Mouse (Mus musculus): ENCODE results near the gene Lcmt2.
A peak's percentile ranks its signal among the peaks of the same experiment; 100 is the strongest.

Gene Lcmt2

DNA sequence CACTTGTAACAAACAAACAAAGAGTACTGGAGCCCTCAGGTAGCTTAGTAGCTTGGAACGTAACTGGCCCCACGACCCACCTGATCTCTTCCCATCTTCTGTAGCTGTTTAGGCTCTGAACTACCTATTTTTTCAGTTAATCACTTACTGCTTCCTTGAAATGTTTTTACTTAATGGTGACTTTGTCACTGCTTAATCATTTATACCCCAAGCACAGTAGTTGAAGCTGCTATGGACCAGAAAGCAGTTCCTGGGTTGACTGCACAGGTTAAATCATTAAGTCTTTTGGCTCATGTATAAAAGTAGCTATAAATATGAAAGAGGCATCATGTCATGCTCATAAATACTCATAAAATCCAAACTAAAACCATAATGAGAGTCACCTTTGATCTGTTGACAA is 25.0 kb downstream of the Lcmt2 start:
- DNase-seq (ENCODE audit: low spot score): no peak

DNA sequence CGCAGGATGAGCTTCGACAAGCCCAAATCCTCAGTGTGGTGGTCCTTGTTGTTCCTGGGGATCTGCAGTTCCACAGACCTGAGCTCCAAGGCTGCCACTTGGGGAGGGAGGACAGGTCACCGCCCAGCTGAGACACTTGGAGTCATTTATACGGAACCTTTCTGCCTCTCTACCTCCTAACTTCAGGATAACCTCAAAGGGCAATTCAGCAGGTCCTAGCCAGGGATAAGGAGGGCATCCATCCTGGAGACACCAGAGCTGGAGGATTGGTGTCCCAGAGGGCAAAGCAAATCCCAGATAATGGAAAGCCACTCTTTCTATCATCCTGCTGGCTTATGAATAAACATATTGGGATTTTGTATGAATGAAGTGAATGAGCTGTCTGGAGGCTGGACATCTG is 30.8 kb downstream of the Lcmt2 start, which contains the start of gene Tgm7:
TSS of gene Tgm7 (minus strand) at position 101 of the 400 bp plus-strand sequence.
- no peak for DNase-seq (ENCODE audit: low spot score)

DNA sequence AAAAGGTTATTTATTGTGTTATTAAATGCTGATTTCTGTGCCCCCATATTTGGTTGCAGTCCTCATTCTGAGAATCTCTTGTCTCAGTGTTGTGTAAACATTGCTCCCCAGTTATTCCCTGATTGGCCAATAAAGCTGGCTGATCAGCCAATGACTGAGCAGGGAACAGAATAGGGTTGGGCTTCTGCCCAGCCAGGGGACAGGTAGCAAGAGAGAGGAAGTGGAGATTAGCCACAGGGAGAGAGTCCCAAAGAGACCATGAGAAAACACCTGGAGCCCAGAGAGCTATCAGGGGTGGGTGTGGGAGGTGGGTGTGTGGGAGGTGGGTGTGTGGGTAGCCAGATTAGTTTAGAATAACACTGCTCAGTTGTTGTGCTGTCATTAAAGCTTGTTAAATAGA is 34.5 kb downstream of the Lcmt2 start:
- DNase-seq (ENCODE audit: low spot score): no peak

DNA sequence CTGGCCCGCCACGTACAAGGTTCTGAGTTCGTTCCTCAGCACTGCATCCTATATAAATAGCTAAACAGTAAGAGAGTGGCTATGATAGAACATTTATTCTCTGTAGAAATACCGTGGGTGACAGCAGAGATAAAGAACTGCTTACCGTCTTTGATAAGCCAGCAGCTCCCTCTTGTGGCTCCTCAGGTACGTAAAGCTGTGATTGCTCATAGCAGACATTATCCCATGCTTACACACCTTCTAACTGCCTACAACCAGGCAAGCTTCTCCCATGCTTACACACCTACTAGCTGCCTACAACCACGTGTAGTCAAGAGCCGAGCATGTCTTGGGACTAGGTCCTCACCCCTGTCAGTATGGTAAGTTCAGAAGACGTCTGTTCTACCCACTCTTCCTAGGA is 38.4 kb downstream of the Lcmt2 start:
- peak; percentile 73 for DNase-seq (ENCODE audit: low spot score)

DNA sequence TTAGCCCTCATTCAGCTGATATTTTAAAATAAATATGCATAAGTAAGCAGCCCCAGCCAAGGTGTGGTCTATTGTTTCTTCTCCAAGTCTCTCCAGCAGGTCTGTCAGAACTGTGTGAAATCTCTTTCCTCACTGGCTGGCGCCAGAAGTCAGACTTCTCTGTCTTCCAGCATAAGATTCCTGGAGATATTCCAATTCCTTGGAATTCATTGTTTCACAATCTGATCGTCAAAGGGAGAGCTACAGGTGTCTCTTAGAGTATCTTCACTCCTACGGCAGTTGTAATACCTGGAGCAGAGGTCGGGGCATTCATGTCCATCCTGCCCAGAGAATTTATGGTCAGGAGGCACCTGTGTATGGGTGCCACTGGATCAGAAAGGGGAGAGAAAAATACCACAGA is 50.7 kb downstream of the Lcmt2 start:
- no peak for DNase-seq (ENCODE audit: low spot score)

DNA sequence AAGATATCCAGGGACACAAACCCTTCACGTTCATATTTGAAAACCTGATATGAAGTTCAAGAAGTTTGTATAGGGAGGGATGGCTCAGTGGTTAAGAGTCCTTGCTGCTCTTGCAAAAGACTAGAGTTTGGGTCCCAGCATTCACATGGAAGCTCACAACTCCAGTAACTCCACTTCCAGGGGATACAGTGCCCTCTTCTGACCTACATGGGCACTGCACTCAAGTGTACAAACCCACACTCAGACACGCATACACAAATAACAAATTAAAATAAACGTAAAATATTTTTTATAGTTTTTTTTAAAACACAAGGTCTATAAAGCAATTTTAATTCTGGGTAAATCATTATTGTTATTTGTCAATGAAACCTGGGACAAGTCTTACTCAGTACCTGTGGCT is 51.9 kb downstream of the Lcmt2 start:
- no peak for DNase-seq (ENCODE audit: low spot score)

DNA sequence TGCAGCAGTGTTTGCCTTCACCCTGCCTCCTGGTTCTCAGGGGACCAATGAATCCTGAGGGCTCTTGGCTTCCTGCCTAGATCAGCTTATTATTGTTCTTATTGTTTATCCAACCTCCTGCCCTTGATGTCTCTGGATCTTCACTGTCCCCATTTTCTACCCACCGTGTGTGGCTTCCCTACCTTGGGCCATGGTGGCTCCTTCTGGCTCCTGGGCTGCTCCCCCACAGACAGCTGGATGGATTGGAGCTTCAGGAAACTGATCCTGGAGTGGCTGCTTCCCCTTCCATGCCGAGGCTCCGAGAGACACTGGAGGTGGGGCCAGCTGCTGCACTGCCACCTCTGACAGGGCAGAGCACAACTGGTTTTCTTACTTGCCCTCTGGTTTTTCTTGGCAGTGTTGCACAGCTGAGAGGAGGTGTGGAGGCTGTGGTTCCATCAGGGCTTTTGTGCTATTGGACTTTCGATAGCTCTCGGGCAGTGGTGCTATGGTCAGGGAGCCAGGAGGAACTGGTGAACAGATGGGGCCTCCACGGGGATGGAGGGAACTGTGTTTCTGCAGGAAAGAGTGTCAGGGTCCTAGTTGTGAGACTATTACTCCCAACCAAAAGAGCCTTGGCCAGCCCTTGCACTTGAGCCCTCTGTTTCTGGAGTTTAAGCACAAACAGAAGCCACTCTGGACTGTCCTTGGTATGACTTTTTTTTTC is 54.8 kb downstream of the Lcmt2 start, which contains the start of gene Tgm5:
TSS of gene Tgm5 (minus strand) at position 362 of the 706 bp plus-strand sequence.
- DNase-seq (ENCODE audit: low spot score): no peak

DNA sequence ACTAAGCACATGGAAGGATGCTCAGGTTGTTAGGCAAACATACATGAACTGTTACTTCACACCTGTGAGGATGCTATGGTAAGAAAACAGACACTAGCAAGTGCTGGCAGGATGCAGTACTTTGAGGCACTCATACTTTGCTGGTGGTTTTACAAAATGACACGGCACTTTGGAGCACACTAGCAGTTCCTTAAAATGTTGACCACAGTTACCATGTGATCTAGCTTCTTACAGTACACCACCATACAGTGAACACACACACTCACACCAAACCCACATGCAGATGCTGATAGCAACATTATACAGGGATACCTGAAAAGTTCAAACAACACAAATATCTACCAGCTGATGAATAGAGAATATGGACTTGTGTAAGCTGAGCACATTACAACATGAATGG is 57.8 kb downstream of the Lcmt2 start:
- no peak for DNase-seq (ENCODE audit: low spot score)

Measured in lung, postnatal 25 days (tissue).